Mouse (Mus musculus): ENCODE data around the gene Csnk1e. TPM values are rescaled to one million over a fixed set of nuclear protein-coding genes. Genes with fewer than 3 reads are reported as not detected.

Csnk1e gene
- polyA plus RNA-seq, 1 experiment = 116 TPM

GRCm38 (mm10) chr15:79406564-79406963 lies 48.8 kb downstream of the Csnk1e start:
- Histone ChIP-seq H3K9ac (ENCODE audit: low read depth, poor library complexity, severe bottlenecking) (no peak overlapping the region), H3K9me3 (replicated peaks; ENCODE audit: control insufficient read depth, insufficient read depth, low read length, poor library complexity, severe bottlenecking) (no peaks in the 10 kb centered on the region), H3K4me3 (ENCODE audit: low read depth, low read length) (no peak overlapping the region), H3K27me3 (ENCODE audit: control insufficient read depth, insufficient read depth, low read length, poor library complexity, severe bottlenecking) (no peaks in the 10 kb centered on the region), H3K4me1 (ENCODE audit: control insufficient read depth, insufficient read depth, low read length) (no peaks in the 10 kb centered on the region), H3K36me3 (ENCODE audit: control insufficient read depth, insufficient read depth, low read length, poor library complexity, severe bottlenecking) (no peaks in the 10 kb centered on the region), H3K27ac (ENCODE audit: insufficient read depth, low read length) (no peak overlapping the region)
- TF ChIP-seq POLR2A (IDR thresholded peaks at IDR 0.05; ENCODE audit: insufficient read depth, low read length) (no peak), CTCF (IDR thresholded peaks at IDR 0.05; ENCODE audit: low read depth, low read length) (no peak), EP300 (IDR thresholded peaks at IDR 0.05; ENCODE audit: insufficient read depth, low read depth, low read length) (no peak)

GRCm38 (mm10) chr15:79404277-79404676 lies 51.1 kb downstream of the Csnk1e start:
- Histone ChIP-seq H3K4me1 (ENCODE audit: control insufficient read depth, insufficient read depth, low read length) (peaks cover 2% of the 10 kb centered on the region), H3K4me3 (ENCODE audit: low read depth, low read length) (no peak overlapping the region), H3K36me3 (ENCODE audit: control insufficient read depth, insufficient read depth, low read length, poor library complexity, severe bottlenecking) (no peaks in the 10 kb centered on the region), H3K27me3 (ENCODE audit: control insufficient read depth, insufficient read depth, low read length, poor library complexity, severe bottlenecking) (no peaks in the 10 kb centered on the region), H3K9ac (ENCODE audit: low read depth, poor library complexity, severe bottlenecking) (no peak overlapping the region), H3K9me3 (replicated peaks; ENCODE audit: control insufficient read depth, insufficient read depth, low read length, poor library complexity, severe bottlenecking) (no peaks in the 10 kb centered on the region), H3K27ac (ENCODE audit: insufficient read depth, low read length) (no peak overlapping the region)
- no peak for TF ChIP-seq EP300 (IDR thresholded peaks at IDR 0.05; ENCODE audit: insufficient read depth, low read depth, low read length)
- no peak for TF ChIP-seq CTCF (IDR thresholded peaks at IDR 0.05; ENCODE audit: low read depth, low read length)
- TF ChIP-seq POLR2A (IDR thresholded peaks at IDR 0.05; ENCODE audit: insufficient read depth, low read length) = no peak

- Histone ChIP-seq H3K4me3 (ENCODE audit: low read depth, low read length) (peak overlapping the region; percentile 95), H3K4me1 (ENCODE audit: control insufficient read depth, insufficient read depth, low read length) (peaks cover 2% of the 10 kb centered on the region), H3K36me3 (ENCODE audit: control insufficient read depth, insufficient read depth, low read length, poor library complexity, severe bottlenecking) (no peaks in the 10 kb centered on the region), H3K27me3 (ENCODE audit: control insufficient read depth, insufficient read depth, low read length, poor library complexity, severe bottlenecking) (no peaks in the 10 kb centered on the region), H3K9me3 (replicated peaks; ENCODE audit: control insufficient read depth, insufficient read depth, low read length, poor library complexity, severe bottlenecking) (no peaks in the 10 kb centered on the region), H3K9ac (ENCODE audit: low read depth, poor library complexity, severe bottlenecking) (peak overlapping the region; percentile 91), H3K27ac (ENCODE audit: insufficient read depth, low read length) (no peak overlapping the region)
- TF ChIP-seq CTCF (IDR thresholded peaks at IDR 0.05; ENCODE audit: low read depth, low read length) = no peak
- TF ChIP-seq POLR2A (IDR thresholded peaks at IDR 0.05; ENCODE audit: insufficient read depth, low read length) = no peak
- no peak for TF ChIP-seq EP300 (IDR thresholded peaks at IDR 0.05; ENCODE audit: insufficient read depth, low read depth, low read length)
Measured at GRCm38 (mm10) chr15:79403763-79404210, 51.6 kb downstream of the Csnk1e start.

- H3K36me3 ChIP-seq (ENCODE audit: control insufficient read depth, insufficient read depth, low read length, poor library complexity, severe bottlenecking) = no peaks in the 10 kb centered on the region
- TF ChIP-seq EP300 (IDR thresholded peaks at IDR 0.05; ENCODE audit: insufficient read depth, low read depth, low read length) (no peak), CTCF (IDR thresholded peaks at IDR 0.05; ENCODE audit: low read depth, low read length) (no peak), POLR2A (IDR thresholded peaks at IDR 0.05; ENCODE audit: insufficient read depth, low read length) (no peak)
- no peaks in the 10 kb centered on the region for H3K27me3 ChIP-seq (ENCODE audit: control insufficient read depth, insufficient read depth, low read length, poor library complexity, severe bottlenecking)
- H3K9ac ChIP-seq (ENCODE audit: low read depth, poor library complexity, severe bottlenecking) = peak within 1 kb of the TSS; percentile 91
- peak within 1 kb of the TSS; percentile 95 for H3K4me3 ChIP-seq (ENCODE audit: low read depth, low read length)
- no peak within 1 kb of the TSS for H3K27ac ChIP-seq (ENCODE audit: insufficient read depth, low read length)
- H3K9me3 ChIP-seq (replicated peaks; ENCODE audit: control insufficient read depth, insufficient read depth, low read length, poor library complexity, severe bottlenecking) = no peaks in the 10 kb centered on the region
- H3K4me1 ChIP-seq (ENCODE audit: control insufficient read depth, insufficient read depth, low read length) = peaks cover 2% of the 10 kb centered on the region
Measured at GRCm38 (mm10) chr15:79402836-79403762, 52.3 kb downstream of the Csnk1e start, which contains the start of gene Tmem184b. Gene Tmem184b (minus strand): TSS chr15:79403569.

- H3K27me3 ChIP-seq (ENCODE audit: control insufficient read depth, insufficient read depth, low read length, poor library complexity, severe bottlenecking) = no peaks in the 10 kb centered on the region
- H3K9me3 ChIP-seq (replicated peaks; ENCODE audit: control insufficient read depth, insufficient read depth, low read length, poor library complexity, severe bottlenecking) = no peaks in the 10 kb centered on the region
- no peak for TF ChIP-seq POLR2A (IDR thresholded peaks at IDR 0.05; ENCODE audit: insufficient read depth, low read length)
- no peak for TF ChIP-seq EP300 (IDR thresholded peaks at IDR 0.05; ENCODE audit: insufficient read depth, low read depth, low read length)
- TF ChIP-seq CTCF (IDR thresholded peaks at IDR 0.05; ENCODE audit: low read depth, low read length) = no peak
- peak overlapping the region; percentile 91 for H3K9ac ChIP-seq (ENCODE audit: low read depth, poor library complexity, severe bottlenecking)
- no peaks in the 10 kb centered on the region for H3K36me3 ChIP-seq (ENCODE audit: control insufficient read depth, insufficient read depth, low read length, poor library complexity, severe bottlenecking)
- H3K4me1 ChIP-seq (ENCODE audit: control insufficient read depth, insufficient read depth, low read length) = peaks cover 2% of the 10 kb centered on the region
- H3K27ac ChIP-seq (ENCODE audit: insufficient read depth, low read length) = no peak overlapping the region
- H3K4me3 ChIP-seq (ENCODE audit: low read depth, low read length) = peak overlapping the region; percentile 95
Measured at GRCm38 (mm10) chr15:79402176-79402575, 53.2 kb downstream of the Csnk1e start.

- no peak overlapping the region for H3K4me3 ChIP-seq (ENCODE audit: low read depth, low read length)
- TF ChIP-seq CTCF (IDR thresholded peaks at IDR 0.05; ENCODE audit: low read depth, low read length) (no peak), POLR2A (IDR thresholded peaks at IDR 0.05; ENCODE audit: insufficient read depth, low read length) (no peak), EP300 (IDR thresholded peaks at IDR 0.05; ENCODE audit: insufficient read depth, low read depth, low read length) (no peak)
- H3K27ac ChIP-seq (ENCODE audit: insufficient read depth, low read length) = no peak overlapping the region
- no peaks in the 10 kb centered on the region for H3K9me3 ChIP-seq (replicated peaks; ENCODE audit: control insufficient read depth, insufficient read depth, low read length, poor library complexity, severe bottlenecking)
- peaks cover 2% of the 10 kb centered on the region for H3K4me1 ChIP-seq (ENCODE audit: control insufficient read depth, insufficient read depth, low read length)
- no peaks in the 10 kb centered on the region for H3K27me3 ChIP-seq (ENCODE audit: control insufficient read depth, insufficient read depth, low read length, poor library complexity, severe bottlenecking)
- H3K9ac ChIP-seq (ENCODE audit: low read depth, poor library complexity, severe bottlenecking) = no peak overlapping the region; the same call in 1 of the 2 replicates
- no peaks in the 10 kb centered on the region for H3K36me3 ChIP-seq (ENCODE audit: control insufficient read depth, insufficient read depth, low read length, poor library complexity, severe bottlenecking)
Measured at GRCm38 (mm10) chr15:79400975-79401365, 54.4 kb downstream of the Csnk1e start.
